Mouse (Mus musculus) spleen, adult 2 months (tissue): ENCODE results near the gene Sgip1. TPM values are rescaled to one million over a fixed set of nuclear protein-coding genes. Genes with fewer than 3 reads are reported as not detected.

Source experiments
- DNase-seq, 2 experiments: peaks; one replicate each; pipeline versions ENCODE4 v3.0.0 to v3.0.0-alpha.2; 2012 to 2021; ENCODE audit warnings: low spot score in 2 of 2, low read depth in 1 of 2
- H3K27ac ChIP-seq: fragments of 200-500 bp; 2 replicates; pipeline ENCODE4 v1.5.1; 2012; ENCODE audit warnings: low read length, inconsistent platforms; ENCODE audit not compliant: insufficient read depth
- H3K27me3 ChIP-seq: fragments of 200-500 bp; 2 replicates; pipeline ENCODE4 v1.6.1; 2012; ENCODE audit warnings: mild to moderate bottlenecking, moderate library complexity, low read length, inconsistent platforms; ENCODE audit not compliant: control insufficient read depth, insufficient read depth
- H3K36me3 ChIP-seq: fragments of 200-500 bp; 2 replicates; pipeline ENCODE4 v1.6.1; 2012; ENCODE audit warnings: mild to moderate bottlenecking, low read length, inconsistent platforms; ENCODE audit not compliant: control insufficient read depth, insufficient read depth
- H3K4me1 ChIP-seq: fragments of 200-500 bp; 2 replicates; pipeline ENCODE4 v1.6.1; 2011; ENCODE audit warnings: inconsistent platforms; ENCODE audit not compliant: control insufficient read depth, insufficient read depth, insufficient read length
- H3K4me3 ChIP-seq: fragments of 200-500 bp; 2 replicates; pipeline ENCODE4 v1.5.1; 2011; ENCODE audit warnings: mild to moderate bottlenecking, inconsistent platforms; ENCODE audit not compliant: insufficient read depth, insufficient read length; ENCODE audit errors: extremely low read depth
- CTCF ChIP-seq: fragments of 200-500 bp; IDR thresholded peaks from 2 replicates; pipeline ENCODE4 v1.5.1; 2011; ENCODE audit warnings: mild to moderate bottlenecking, inconsistent platforms; ENCODE audit not compliant: insufficient read depth, insufficient read length, insufficient replicate concordance; ENCODE audit errors: extremely low read depth
- POLR2A ChIP-seq: fragments of 200-500 bp; IDR thresholded peaks from 2 replicates; pipeline ENCODE4 v1.6.1; 2011; ENCODE audit warnings: low read depth, low read length, inconsistent platforms
- WGBS: fragments of 180-500 bp; shearing (Covaris S2); methylation state at CpG from one replicate; pipeline ENCODE4 v1.1.7; 2018; 5-methylcytosine and 5-hydroxymethylcytosine counted together
- polyA plus RNA-seq: library from polyadenylated mRNA; depleted of rRNA; stranded (reverse); fragments of >200 nt; gene quantifications from 2 replicates; pipeline ENCODE4 v1.2.3, GENCODE M21; 2012

Gene Sgip1
- polyA plus RNA-seq, 1 experiment = 0.60 TPM

DNA sequence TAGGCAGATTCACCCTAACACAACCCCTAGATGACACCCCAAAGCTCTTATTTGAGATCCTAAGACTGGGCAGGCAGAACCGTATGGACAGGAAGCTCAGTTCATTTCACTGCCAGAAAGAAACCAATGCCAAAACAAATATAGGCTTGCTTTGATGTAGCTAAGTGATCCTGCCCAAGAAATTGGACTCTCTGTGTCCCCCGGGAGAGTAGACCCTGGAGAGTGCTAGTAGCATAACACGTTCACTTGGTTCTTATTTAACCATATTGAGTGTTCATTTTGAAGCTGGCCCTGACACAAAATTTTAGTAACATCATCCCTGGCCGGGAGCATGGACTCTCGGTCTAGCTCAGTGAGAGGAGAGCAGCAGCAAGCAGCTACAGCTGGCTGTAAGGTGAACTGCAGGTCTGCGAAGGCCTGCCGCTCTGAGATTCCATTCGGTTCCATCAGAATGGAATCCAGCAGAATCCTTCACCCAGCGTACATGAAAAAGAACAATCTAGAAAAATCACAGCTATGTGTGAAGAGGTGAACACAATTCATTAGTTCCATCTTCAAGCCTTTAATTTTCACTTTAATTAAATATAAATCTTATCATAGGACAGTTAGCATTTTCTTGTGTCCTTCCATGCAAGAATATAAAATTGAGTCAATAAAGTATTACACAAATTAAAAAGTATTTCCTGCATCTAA lies 112.4 kb downstream of the Sgip1 start:
- TF ChIP-seq CTCF = no peak
- no peak for TF ChIP-seq POLR2A
- DNase-seq = no peak
- no peak overlapping the region for H3K27ac ChIP-seq

DNA sequence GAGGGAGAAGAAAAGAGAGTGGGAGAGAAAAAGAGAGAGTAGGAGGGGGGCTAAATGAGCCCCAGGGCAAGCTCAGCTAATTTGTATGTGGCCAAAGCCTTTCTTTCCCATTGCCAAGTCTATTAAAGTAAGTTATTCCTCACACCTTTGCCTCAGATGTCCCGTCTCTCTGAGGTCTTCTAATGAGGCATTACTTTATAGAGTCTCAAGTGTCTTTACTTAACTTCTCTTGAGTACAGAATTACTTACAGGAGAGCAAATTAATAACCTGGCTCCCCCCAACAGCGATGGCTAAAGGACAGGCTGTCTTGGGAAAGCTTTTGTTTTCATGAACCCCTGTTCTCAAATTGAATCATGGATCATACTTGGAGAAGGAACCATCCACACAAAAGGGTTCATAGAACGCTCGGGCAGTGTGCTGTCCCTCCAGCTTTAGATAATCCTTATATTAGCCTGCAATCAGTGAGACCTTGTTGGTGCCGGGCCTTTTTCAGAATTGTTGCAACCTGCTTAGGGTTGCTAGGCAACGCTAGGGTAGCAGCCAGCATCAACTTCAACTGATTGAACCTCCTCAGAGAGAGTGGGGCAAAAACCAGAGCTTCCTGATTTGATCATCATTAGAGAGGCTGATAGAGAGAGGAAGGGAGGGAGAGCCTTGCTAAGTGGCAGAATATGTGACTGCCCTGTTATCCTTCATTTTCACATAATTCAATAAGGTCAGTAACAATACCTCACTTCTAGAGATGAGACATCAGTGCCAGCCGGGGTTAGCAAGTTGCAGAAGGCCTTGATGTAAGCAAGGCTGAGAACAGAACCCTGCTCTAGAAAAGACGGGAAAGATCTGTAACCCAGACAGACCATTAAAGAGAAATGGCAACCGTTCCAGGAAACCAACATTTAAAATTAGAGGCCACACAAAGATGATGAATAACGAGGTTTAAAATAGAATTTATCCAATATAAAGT lies 114.1 kb downstream of the Sgip1 start:
- no peaks in the 10 kb centered on the region for H3K27me3 ChIP-seq
- TF ChIP-seq POLR2A = no peak
- no peaks in the 10 kb centered on the region for H3K4me1 ChIP-seq
- no peaks in the 10 kb centered on the region for H3K36me3 ChIP-seq
- no peak overlapping the region for H3K4me3 ChIP-seq
- H3K27ac ChIP-seq = no peak overlapping the region
- no peak for DNase-seq
- WGBS = 85% methylated on average over 10 of the region's 10 CpGs

More for the DNA sequence above, 112.4 kb downstream of the Sgip1 start:
- WGBS = 82% methylated on average over 9 of the region's 9 CpGs
- H3K4me3 ChIP-seq = no peak overlapping the region
- H3K36me3 ChIP-seq = no peaks in the 10 kb centered on the region
- no peaks in the 10 kb centered on the region for H3K27me3 ChIP-seq
- no peaks in the 10 kb centered on the region for H3K4me1 ChIP-seq

DNA sequence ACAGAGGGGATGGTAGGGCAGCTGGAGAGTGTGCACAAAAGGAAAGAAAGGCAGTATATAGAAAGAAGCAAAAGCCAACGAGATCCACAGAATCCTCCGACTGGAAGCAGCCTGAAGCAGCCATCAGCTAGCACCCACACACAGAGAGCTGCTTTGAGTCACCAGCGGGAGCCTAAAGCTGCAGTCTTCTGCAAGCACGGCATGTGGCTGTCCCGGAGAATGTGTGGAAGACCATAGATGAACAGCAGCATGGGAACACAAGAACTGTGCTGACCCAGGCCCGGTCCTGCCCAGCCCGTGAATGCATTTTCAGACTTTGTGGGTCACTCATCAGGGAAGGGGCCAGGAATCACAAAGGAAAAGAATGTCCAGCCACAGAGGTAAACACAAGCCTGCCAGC lies 115.0 kb downstream of the Sgip1 start:
- Histone ChIP-seq H3K27ac (no peak overlapping the region), H3K4me3 (no peak overlapping the region), H3K27me3 (no peaks in the 10 kb centered on the region), H3K4me1 (no peaks in the 10 kb centered on the region), H3K36me3 (no peaks in the 10 kb centered on the region)
- no peak for DNase-seq
- no peak for TF ChIP-seq POLR2A
- TF ChIP-seq CTCF = no peak
- 88% methylated on average over 7 of the region's 7 CpGs for WGBS

DNA sequence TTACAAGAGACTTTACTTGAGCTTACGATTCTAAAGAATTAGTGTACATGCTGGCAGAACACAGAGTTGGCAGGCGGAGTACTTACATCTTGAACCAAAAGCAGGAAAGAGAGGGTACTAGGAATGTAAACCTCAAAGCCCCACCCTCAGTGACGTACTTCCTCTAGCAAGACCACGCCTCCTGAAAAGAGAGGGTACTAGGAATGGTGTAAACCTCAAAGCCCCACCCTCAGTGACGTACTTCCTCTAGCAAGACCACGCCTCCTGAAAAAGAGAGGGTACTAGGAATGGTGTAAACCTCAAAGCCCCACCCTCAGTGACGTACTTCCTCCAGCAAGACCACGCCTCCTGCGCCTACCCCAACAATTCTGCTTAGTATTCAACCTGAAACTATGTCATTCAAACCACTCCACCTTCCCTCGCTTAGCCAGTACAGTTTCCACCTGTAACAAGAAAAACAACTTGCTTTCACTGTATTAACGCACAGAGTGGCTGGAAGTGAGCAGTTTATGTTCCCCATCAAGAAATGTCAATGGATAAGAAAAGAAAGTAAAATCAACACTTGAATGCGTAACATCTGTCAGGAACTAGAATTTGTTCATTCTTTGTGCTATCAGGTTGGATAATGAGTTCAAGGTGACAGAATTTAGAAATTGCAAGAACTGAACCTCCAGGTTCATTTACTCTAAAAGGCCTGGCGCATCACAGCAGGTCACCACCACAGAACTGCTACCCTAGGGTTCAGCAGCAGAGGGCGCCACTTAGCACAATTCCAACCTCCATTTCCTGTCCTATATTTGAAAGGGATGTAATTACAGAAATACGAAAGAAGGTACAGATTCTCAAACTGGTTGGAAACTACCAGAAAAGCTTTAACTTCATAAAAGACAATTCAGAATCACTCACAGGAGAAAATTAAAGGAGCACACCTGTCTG lies 118.4 kb downstream of the Sgip1 start:
- no peak for TF ChIP-seq CTCF
- no peak for TF ChIP-seq POLR2A
- Histone ChIP-seq H3K27ac (no peak overlapping the region), H3K27me3 (no peaks in the 10 kb centered on the region), H3K36me3 (no peaks in the 10 kb centered on the region), H3K4me1 (no peaks in the 10 kb centered on the region), H3K4me3 (no peak overlapping the region)
- 89% methylated on average over 15 of the region's 15 CpGs for WGBS
- DNase-seq = no peak

DNA sequence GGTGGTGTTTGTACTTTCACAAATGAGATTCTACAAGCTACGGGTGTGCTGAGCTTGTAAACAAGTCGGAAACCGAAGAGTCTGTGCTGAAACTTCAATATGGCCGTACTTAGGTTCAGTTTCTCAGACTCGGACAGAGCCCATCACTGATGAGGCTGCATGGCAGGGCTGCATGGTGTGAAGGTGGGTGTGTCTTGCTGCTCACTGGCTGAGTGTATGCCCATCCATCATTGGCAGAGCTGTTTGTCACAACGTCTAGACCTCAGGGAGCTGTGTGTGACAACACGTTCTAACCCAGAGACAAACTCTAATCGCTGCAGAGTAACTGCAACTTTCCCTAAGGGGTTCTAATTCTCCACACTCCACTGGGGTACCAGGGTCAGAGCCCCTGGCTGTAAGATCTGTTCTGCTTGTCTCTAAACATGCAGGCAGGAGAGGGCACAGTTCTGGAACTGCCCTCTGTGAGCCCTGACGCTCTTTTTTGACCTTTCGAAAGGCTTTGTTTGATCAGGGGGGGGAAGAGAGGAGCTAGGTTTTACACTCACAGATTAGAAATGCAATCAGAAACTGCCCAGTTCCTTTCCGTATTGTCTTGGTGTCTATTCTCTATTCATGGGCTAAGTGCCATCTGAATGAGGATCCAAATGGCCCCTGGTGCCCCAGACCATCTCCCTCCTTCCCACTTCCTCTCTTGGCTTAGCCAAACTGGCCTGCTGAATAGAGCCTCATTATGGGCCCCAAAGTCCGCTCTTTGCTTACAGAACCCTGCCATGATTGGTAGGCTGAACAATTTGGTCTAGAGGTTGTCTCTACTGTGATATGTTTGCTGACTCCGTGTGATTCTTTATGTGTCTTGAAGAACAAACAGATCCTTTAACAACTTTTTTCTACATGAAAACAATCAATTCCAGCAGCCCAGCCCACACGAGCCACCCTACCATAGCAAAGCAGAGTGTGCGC lies 121.9 kb downstream of the Sgip1 start:
- Histone ChIP-seq H3K4me1 (no peaks in the 10 kb centered on the region), H3K4me3 (no peak overlapping the region), H3K27me3 (no peaks in the 10 kb centered on the region), H3K36me3 (no peaks in the 10 kb centered on the region), H3K27ac (no peak overlapping the region)
- TF ChIP-seq CTCF (no peak), POLR2A (no peak)
- WGBS = 90% methylated on average over 15 of the region's 15 CpGs
- no peak for DNase-seq
